Mouse (Mus musculus): ENCODE results near the gene Cst3. TPM values are rescaled to one million over a fixed set of nuclear protein-coding genes. Genes with fewer than 3 reads are reported as not detected.
A peak's percentile ranks its signal among the peaks of the same experiment; 100 is the strongest.

Cst3 gene
- total RNA-seq (2021): 1,000 to 10,000 TPM; 1,743 to 1,747 TPM

DNA sequence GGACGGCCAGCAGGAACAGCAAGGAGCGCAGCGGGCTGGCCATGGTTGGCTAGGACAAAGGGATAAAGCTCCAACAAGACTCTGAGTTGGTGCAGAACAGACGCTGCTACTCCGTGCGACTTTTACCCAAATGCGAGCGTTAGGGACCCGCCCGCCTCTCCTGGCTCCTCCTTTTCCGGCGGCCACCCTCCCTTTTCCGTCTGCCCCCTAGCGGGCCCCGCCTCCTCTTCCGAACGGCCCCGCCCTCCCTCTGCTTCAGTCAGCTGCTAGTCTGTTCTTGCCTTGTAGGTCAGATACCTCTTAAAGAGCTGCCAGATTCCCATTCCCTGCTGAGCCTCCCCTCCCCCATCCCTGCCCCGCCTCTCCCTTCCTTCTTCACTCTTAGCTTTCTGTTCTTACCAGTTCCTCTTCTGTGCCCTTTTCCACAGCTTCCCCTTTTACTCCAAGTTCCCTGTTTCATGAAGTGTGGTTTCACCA lies at the start of gene Cst3:
Cst3 (minus strand) TSS at position 358 of the 477 bp plus-strand sequence.
- intact Hi-C loops (cut with DNase I): no loop called here
- peak; percentile 92 to 98 for DNase-seq (ENCODE audit: extremely low spot score in 1 of 2, low spot score in 2 of 2)

DNA sequence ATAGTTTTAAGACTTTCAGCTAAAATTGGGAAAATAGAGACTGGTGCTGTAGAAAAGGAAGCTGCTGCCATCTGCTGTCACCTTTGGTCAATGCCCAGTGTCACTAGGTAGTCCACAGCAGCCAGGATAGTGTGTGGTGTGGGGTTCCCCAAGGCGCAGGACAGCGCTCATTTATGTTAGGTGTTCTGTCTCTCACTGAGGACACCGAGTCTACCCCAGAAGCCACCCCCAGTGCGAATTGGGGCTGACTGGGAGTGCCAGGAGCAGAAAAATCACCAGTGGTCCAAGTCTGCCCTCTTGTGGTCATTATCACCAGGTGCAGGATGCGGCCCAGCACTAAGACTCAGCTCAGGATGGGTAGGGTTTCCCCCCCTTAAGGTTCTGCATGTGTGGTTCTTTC lies 26.8 kb upstream of the Cst3 start:
- DNase-seq (ENCODE audit: extremely low spot score in 1 of 2, low spot score in 2 of 2): peak in 1 of 2 experiments; percentile 65
- intact Hi-C loops (cut with DNase I): loop anchor here (1.0 to 5.0 kb wide), 2 partner anchors 51 to 150 kb away; partner anchors contain the start of gene Cstl1

DNA sequence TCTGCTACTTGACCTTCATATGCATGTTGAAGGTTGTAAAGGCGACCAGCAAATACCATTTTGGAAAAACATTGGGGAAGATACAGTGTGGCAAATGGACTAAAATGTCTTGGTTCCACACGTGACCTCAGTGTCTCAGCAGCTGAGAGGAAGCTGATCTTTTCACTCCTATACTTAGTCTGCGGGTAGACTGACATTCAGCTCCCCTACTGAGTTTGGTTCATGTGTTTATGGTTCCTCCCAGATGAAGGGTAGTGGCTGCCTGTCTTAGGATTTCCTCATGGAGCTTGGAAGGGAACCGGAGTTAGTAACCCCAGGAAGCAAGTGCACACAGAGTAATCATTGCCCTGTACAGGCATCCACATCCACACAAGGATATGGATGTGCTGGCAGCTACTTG lies 24.8 kb upstream of the Cst3 start:
- intact Hi-C loops (cut with DNase I): loop anchor here (5.0 kb wide), 1 partner anchor 148 kb away; the partner anchor contains the start of gene Cstl1

DNA sequence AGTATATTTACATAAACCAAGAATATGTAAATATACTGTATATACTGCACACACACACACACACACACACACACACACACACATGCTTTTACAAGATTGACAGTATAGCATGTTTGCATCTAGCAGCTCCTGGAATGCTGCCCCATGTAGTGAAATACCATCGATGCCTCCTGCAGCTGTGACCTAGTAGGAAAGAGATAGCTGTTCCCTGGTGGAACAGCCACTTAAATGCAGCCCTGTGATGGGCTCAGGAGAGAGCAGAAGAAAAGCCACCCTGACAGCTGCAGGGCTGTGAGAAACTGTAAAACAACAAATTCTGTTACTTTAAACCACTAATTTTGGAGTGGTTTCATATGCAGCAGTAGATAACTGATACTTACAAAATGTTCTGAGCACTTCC lies 20.7 kb upstream of the Cst3 start:
- DNase-seq (ENCODE audit: extremely low spot score in 1 of 2, low spot score in 2 of 2): no peak
- intact Hi-C loops (cut with DNase I): no loop called here

More for the DNA sequence above, 24.8 kb upstream of the Cst3 start:
- DNase-seq (ENCODE audit: extremely low spot score in 1 of 2, low spot score in 2 of 2): no peak

DNA sequence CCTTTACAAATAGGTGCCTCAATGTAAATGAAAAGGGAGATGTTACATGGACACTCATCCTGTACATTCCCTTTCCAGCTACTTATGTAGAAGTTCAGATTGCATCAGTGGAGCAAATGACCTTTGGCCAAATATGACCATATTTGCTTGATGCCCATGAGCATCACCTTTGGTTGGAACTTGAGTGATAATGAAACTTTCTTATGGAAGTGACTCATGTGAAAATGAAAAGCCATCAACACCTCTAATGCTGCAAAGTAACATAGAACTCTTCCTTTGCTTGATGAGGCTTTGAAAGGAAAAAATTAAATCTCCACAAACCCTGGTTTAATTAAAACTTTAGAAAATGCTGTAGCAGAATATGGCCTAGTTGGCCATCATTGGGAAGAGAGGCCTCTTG lies 17.6 kb upstream of the Cst3 start:
- intact Hi-C loops (cut with DNase I): no loop called here
- no peak for DNase-seq (ENCODE audit: extremely low spot score in 1 of 2, low spot score in 2 of 2)

DNA sequence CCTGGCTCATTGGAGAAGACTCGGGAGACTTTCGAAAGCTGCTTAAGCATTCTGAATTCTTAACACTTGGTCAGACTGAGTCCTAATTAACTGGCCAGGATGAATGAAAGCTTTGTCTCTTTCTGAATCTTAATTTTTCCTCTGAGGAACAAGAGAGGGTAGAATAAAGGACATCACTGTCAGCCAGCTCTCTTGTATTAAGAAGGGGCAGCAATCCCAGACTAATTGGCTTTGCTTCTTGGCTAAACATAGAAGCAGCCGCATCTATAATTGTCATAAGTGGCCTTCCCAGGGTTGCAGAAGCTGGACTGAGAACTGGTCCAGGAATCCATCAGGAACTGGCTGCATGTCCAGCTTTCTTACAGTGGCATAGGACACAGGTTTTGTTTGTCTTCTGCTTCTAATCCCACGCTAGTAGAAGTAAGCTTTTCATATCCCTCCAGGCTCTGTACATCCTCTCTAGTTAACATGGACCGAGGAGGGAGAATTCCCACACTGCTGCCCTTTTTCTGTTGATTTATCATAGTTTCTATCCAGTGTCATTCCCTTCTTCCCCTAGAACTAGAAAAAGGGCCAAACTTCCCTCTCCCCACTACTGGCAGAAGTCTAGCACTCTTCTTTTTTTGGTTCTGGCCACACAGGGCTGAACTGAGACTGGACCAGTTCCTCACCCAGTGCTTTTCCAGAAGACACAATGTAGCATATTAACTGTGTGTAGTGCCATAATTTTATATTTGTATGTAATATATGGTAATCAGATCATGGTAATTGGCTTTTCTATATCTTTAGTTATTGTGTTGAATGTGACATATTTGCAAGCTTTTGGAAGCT lies 14.7 kb upstream of the Cst3 start:
- intact Hi-C loops (cut with DNase I): no loop called here

DNA sequence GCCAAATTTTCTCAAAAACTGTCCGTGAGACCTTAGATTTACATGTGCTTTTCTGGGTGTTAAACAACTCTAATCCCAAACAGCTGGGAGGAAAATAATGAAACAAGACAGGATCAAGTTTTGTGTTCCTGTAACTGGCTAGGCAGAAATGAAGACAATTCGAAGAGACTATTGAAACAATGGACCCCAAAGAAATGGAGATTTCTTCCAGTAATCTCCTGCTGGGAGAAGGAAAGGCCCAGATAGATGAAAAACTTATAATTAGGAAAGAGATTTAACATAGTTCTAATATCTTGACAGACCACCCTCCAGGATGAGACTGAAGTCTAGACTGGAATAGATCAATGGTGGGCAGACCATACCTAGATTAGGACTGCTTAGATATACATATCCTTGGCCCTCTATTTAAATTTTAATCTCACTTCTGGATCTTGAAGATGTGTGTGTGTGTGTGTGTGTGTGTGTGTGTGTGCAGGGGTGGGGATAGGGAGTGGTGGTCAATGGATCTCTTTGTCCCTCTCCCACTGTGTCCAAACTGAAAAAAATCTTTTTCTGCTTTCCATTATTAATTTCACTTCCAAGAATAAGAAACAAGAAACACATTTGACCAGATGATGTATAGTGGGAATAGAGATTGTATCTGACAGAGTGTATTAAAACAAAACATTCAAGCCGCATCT lies 14.0 kb upstream of the Cst3 start:
- intact Hi-C loops (cut with DNase I): no loop called here
- no peak for DNase-seq (ENCODE audit: extremely low spot score in 1 of 2, low spot score in 2 of 2)

More for the DNA sequence above, 14.7 kb upstream of the Cst3 start:
- peak in 1 of 2 experiments; percentile 76 for DNase-seq (ENCODE audit: extremely low spot score in 1 of 2, low spot score in 2 of 2)

DNA sequence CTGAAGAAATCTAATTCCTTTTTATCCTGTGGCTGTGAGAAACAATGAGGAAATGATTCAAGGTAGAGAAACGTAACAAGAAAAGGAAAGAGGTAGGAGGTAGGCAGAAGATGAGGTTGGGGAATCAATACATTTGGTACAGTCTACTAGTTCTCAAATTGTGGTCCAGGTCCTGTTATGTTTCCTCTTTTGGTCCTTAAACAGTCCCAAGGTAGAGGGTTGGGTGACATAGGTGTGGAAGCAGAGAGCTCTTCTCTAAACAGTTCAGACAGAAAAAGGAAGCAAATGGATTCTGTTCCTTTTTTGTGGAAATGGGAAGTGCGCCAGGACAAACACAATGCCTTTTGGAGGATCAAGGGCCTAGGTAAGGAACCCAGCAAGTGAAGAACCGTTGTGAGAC lies 13.4 kb upstream of the Cst3 start:
- intact Hi-C loops (cut with DNase I): no loop called here

DNA sequence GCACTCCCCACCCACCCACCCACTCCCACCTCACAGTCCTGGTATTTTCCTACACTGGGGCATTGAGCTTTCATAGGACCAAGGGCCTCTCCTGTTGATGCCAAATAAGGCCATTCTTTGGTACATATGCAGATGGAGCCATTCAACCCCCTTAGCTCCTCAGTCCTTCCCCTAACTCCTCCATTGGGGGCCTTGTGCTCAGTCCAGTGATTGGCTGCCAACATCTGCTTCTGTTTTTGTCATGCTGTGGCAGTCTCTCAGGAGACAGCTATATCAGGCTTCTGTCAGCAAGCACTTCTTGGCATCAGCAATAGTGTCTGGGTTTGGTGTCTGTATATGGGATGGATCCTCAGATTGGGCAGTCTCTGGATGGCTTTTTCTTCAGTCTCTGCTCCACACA lies 9.2 kb upstream of the Cst3 start:
- intact Hi-C loops (cut with DNase I): no loop called here
- no peak for DNase-seq (ENCODE audit: extremely low spot score in 1 of 2, low spot score in 2 of 2)

More for the DNA sequence above, 13.4 kb upstream of the Cst3 start:
- DNase-seq (ENCODE audit: extremely low spot score in 1 of 2, low spot score in 2 of 2): no peak

DNA sequence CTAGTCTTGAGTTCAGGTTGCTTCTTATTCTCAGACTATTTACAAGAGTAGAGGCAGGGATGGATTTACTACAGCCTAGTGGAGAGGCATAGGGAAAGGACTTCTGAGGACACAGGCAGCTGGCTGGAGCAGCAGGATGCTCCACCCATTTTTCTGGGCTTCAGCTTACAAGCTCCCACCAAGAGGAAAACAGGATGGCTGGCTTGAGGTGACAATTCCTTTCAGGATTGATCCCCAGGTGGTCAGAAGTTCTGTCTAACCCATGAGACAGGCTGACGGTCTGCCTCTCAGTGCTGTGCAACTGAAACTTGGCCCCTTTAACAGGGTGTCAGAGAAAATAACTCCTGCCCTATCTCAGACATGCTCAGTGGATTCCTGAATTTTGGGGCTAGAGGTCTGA lies 3.7 kb upstream of the Cst3 start:
- intact Hi-C loops (cut with DNase I): no loop called here

DNA sequence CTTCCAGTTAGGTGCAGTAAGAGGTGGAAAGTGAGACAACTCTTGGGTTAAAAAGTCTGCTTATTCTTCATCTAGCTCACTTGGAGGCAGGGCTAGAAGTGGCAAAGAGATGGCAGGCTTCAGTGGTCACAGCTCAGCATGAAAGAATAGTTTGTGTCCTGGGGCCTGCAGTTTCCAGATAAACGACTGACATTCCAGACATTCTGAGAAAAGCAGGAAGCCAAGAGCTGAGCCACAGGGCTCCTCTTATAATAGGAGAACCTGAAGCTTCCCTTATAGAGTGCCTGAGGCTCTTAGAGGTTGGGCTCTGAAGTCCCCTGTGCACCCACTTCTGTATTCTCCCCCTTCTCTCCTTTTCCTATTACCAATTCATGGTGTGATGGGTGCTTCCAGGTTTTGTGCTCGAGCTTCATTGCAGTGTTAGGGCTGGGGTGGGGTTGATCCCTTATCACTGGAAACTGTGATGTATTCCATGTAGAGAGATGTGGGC lies 3.2 kb upstream of the Cst3 start:
- peak in 1 of 2 experiments; percentile 30 for DNase-seq (ENCODE audit: extremely low spot score in 1 of 2, low spot score in 2 of 2)
- intact Hi-C loops (cut with DNase I): no loop called here

More for the DNA sequence above, 3.7 kb upstream of the Cst3 start:
- peak in 1 of 2 experiments; percentile 75 for DNase-seq (ENCODE audit: extremely low spot score in 1 of 2, low spot score in 2 of 2)

DNA sequence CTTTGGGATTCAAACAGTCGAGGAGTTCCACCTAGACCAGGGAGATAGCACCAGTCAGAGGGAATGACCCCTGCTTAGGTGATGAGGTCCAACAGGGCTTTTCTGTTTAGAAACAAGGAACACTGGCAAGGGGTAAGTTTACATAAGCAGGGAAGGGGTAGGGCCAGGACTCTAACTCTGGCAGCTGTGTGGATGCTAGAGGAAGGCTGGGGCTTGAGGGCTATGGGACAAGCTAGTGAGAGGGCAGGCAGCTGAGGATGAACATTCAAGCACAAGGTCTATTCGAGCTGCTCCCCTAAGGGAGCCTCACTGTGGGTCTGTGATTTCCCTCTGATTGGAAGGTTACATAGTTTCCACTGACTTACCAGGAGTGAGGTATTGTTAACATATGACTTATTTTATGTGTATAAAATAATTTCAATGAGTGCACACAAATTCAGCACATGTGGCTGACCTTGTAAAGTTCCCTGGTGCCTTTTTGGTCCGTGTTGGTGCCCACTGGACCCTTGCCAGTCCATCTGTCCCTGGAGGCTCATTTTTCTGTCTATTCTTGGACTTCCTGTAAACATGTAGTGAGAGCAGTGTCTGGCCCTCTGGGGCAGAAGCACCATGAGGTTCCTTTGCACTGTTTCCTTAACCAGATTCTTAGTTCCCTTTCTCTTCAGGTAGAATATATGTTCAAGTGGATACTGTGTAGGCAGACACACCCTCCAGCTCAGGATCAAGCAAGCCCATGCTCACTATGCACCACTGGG lies 1.7 kb upstream of the Cst3 start:
- DNase-seq (ENCODE audit: extremely low spot score in 1 of 2, low spot score in 2 of 2): peak in 1 of 2 experiments; percentile 64
- intact Hi-C loops (cut with DNase I): no loop called here

DNA sequence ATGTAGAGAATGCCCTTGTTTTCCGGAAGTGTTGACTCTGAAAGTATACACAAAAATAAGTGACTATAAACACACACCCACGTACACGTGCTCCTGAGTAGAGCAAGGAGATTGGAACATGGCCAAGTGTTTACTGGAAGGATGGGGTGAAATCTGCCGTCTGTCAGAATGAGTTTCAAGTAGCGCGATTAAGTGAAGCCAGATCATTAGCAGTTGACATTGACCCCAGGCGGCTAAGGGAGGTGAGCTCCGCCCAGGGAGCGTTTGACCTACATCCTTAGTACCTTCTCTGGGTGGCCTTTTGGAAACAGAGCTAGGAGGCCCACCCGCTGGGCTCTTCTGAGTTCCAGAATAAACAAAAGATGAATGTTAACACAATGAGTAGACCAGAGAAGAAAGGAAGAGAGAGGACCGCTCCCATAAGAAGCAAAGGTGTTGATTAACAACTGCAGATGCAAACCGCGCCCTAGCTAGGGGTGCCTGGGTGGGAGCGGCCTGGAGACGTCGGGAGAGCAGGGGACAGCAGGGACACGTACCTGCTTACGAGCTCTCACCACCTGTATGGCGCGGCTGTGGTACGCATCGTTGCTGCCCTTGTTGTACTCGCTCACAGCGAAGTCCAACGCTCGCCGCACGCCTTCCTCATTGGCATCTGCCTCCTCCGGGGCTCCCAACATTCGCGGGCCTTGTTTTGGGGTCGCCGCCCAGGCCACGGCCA lies 716 bp downstream of the Cst3 start:
- intact Hi-C loops (cut with DNase I): no loop called here
- peak in 1 of 2 experiments; percentile 32 for DNase-seq (ENCODE audit: extremely low spot score in 1 of 2, low spot score in 2 of 2)

DNA sequence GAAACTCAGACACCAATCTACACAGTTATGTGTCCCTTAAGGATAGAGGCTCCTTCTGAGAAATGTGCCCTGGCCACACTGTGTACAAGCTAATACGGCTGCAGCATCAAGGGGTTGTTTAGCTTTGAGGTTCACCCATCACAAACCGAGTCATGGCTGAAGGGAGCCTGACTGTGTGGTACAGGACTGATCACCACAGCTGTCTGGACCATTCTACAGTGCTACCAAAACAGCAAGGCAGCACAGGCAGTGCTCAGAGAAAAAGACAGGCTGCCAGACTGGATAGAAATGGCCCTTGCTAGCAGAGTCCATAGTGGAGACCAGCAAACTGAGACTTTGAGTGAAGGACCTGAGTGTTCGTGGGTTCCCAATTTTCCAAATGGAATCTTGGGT lies 1.3 kb downstream of the Cst3 start:
- DNase-seq (ENCODE audit: extremely low spot score in 1 of 2, low spot score in 2 of 2): no peak
- intact Hi-C loops (cut with DNase I): no loop called here

DNA sequence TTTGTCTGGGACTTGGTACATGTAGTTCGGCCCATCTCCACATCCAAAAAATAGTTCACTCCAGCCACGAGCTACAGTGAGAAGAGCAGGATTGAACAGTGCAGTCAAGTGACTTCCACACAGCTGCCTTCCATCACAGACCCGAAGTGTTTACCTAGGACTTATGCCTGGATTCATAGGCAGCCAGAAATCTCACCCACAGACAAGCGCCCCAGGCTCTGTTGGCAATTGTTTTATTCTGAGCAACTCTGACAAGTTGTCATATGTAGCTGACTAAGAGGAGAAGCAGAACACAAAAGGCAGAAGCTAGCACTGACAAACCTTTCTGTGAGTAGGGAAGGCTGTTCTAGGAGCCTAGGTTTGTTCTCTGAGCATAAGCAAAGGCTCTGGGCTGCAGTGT lies 2.6 kb downstream of the Cst3 start:
- no peak for DNase-seq (ENCODE audit: extremely low spot score in 1 of 2, low spot score in 2 of 2)
- intact Hi-C loops (cut with DNase I): no loop called here

DNA sequence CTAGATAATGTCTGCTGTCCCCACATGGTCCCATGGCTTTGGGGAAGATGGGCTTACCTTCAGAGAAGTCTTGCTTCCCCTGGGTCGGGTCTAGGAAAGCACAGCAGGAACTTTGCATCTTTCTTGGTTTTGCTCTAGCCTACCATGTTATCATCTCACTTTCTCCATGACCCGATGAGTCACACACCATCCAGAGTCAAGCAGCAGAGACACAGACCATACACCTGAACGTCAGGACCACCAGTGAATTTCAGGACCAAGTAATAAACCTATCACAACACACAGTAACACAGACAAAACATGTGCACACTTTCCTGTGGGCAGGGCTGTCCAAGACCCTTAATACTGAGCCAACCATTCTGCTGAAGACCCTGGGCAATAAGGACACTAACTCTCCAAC lies 5.0 kb downstream of the Cst3 start:
- intact Hi-C loops (cut with DNase I): no loop called here
- no peak for DNase-seq (ENCODE audit: extremely low spot score in 1 of 2, low spot score in 2 of 2)

DNA sequence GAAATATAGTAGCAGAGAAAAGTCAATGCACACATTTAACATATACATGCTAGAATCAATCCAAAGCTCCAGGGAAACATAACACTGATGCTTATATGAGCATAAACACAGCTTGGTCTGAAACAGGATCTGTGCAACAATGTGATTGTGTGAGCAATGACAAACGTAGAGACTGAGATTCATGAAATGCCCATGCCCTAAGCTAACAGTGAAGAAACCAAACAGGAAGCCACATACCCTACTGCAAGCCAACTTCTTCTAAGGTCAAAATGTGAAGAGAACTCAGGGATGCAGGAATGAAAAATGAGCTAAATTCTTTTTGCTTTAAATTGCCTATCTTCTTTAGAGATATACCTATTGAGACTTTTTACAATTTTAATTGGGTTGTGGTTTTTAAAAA lies 6.5 kb downstream of the Cst3 start:
- intact Hi-C loops (cut with DNase I): no loop called here
- no peak for DNase-seq (ENCODE audit: extremely low spot score in 1 of 2, low spot score in 2 of 2)

DNA sequence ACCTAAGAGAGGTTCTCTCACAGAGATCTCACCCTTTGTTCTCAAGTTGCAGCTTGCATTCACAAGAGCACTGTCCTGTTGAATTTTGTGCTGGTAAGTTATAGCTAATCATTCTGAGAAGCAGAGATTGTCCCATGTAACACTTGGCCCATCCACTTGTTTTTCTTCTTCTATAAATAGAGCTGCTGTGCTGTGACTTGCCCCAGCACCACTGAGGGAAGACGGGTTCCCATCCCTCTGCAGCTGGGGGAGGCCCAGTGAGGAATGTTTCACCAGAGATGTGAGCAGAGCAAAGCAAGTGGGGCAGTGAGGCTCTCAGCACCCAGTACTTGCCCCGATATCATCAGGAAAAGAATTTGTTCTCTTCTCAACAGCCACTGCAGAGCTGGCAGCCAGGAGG lies 10.5 kb downstream of the Cst3 start, which contains the start of gene 9230104L09Rik:
9230104L09Rik (minus strand) TSS at position 73 of the 400 bp plus-strand sequence.
- DNase-seq (ENCODE audit: extremely low spot score in 1 of 2, low spot score in 2 of 2): no peak
- intact Hi-C loops (cut with DNase I): no loop called here

Data from left cerebral cortex, postnatal 10 days (tissue).